Mouse (Mus musculus) intestine, embryonic 14.5 days (tissue): ENCODE measurements around the gene Mknk1. TPM values are rescaled to one million over a fixed set of nuclear protein-coding genes. Genes with fewer than 3 reads are reported as not detected.

Source experiments
- ATAC-seq: fragments of 200-750 bp; cut with Nextera tagmentation; replicated peaks from 2 replicates; pipeline ENCODE4 v1.8.0; 2017; ENCODE audit warnings: low read depth, moderate number of reproducible peaks, moderate TSS enrichment, moderate library complexity; ENCODE audit not compliant: low FRiP score, low TSS enrichment
- DNase-seq: peaks from one replicate; pipeline ENCODE4 v3.0.0-alpha.2; 2018; ENCODE audit warnings: low spot score
- H3K27ac ChIP-seq: fragments of 300-500 bp; sonication (generic); 2 replicates; pipeline ENCODE4 v1.5.1; 2014; ENCODE audit warnings: low read depth, mild to moderate bottlenecking, control low read depth
- H3K27me3 ChIP-seq: fragments of 300-500 bp; sonication (generic); replicated peaks from 2 replicates; pipeline ENCODE4 v1.6.1; 2014; ENCODE audit warnings: low read length, control low read depth; ENCODE audit not compliant: control insufficient read depth, insufficient read depth
- H3K36me3 ChIP-seq: fragments of 300-500 bp; sonication (generic); 2 replicates; pipeline ENCODE4 v1.6.1; 2014; ENCODE audit warnings: low read length, control low read depth; ENCODE audit not compliant: control insufficient read depth, insufficient read depth
- H3K4me1 ChIP-seq: fragments of 300-500 bp; sonication (generic); replicated peaks from 2 replicates; pipeline ENCODE4 v1.6.1; 2014; ENCODE audit warnings: low read length, control low read depth, mixed read lengths; ENCODE audit not compliant: control insufficient read depth, insufficient read depth
- H3K4me2 ChIP-seq: fragments of 300-500 bp; sonication (generic); 2 replicates; pipeline ENCODE4 v1.6.1; 2014; ENCODE audit warnings: low read length
- H3K4me3 ChIP-seq: fragments of 300-500 bp; sonication (generic); 2 replicates; pipeline ENCODE4 v1.5.1; 2014; ENCODE audit warnings: low read depth, low read length, control low read depth, mixed read lengths
- H3K9ac ChIP-seq: fragments of 300-500 bp; sonication (generic); 2 replicates; pipeline ENCODE4 v1.6.1; 2014; ENCODE audit warnings: mild to moderate bottlenecking, low read length
- H3K9me3 ChIP-seq: fragments of 300-500 bp; sonication (generic); 2 replicates; pipeline ENCODE4 v1.6.1; 2016; ENCODE audit warnings: low read length, control low read depth; ENCODE audit not compliant: control insufficient read depth
- WGBS: fragments of 180-500 bp; shearing (Covaris S2); extraction: QIAGEN DNeasy Blood & Tissue Kit; methylation state at CpG from one replicate; pipeline ENCODE4 v1.1.7; 2014; 5-methylcytosine and 5-hydroxymethylcytosine counted together
- polyA plus RNA-seq: library from polyadenylated mRNA; unstranded; fragments of >200 nt; fragmentation: Nextera tagmentation; extraction: Ambion mirVana; gene quantifications from 2 replicates; pipeline ENCODE4 v1.2.1, GENCODE M21; 2014

The Mknk1 gene
- polyA plus RNA-seq, 1 experiment from 2014 or later = 24.7 TPM

DNA sequence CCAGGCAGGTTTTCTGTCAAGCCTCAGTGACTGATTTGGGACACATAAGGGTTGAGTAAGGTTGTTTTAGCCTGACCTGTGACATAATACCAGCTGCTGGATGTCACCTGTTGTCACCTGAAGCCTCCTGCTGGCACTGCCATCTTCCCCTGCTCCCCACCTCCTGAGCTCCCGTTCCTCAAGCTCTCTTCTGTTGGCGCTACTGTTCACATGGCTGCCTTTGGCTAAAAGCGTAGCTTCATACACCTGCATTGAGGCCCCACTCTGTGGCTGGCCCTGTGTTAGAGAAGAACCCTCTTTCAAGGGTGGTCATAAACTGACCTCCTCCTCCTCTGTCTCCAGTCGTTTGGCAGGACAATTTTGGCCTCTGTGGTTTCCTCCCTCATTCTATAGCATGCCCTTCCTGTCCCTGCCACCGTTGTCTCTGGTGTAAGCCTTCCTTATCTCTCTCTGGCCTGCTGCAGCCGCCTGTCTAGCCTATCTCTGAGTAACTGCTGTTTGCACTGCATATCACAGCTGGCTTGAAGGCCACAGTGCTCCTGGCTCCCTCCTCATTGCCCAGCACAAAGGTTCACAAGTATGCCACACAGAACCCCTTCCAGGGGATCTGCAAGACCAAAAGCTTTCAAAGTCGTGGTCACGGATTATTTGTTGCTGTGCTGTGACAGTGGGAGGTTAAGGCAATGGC lies 10.1 kb downstream of the Mknk1 start:
- no peaks in the 10 kb centered on the region for H3K9me3 ChIP-seq
- H3K27me3 ChIP-seq = no peaks in the 10 kb centered on the region
- H3K36me3 ChIP-seq = peaks cover 26% of the 10 kb centered on the region
- ATAC-seq (0 out of 2 replicates have a peak, but pooled peaks have one; percentile 50), DNase-seq (no peak)
- no peaks in the 10 kb centered on the region for H3K4me1 ChIP-seq
- 52% methylated on average over 8 of the region's 8 CpGs for WGBS
- H3K9ac ChIP-seq = no peak overlapping the region
- H3K4me3 ChIP-seq = no peak overlapping the region
- H3K27ac ChIP-seq = no peak overlapping the region
- no peak overlapping the region for H3K4me2 ChIP-seq

GRCm38 (mm10) chr4:115850111-115850510 lies 11.1 kb downstream of the Mknk1 start:
- H3K9ac ChIP-seq = no peak overlapping the region
- H3K9me3 ChIP-seq = no peaks in the 10 kb centered on the region
- H3K4me2 ChIP-seq = no peak overlapping the region
- no peaks in the 10 kb centered on the region for H3K4me1 ChIP-seq
- peaks cover 26% of the 10 kb centered on the region for H3K36me3 ChIP-seq
- 78% methylated on average over 2 of the region's 2 CpGs for WGBS
- no peak overlapping the region for H3K27ac ChIP-seq
- DNase-seq (no peak), ATAC-seq (no peak)
- no peak overlapping the region for H3K4me3 ChIP-seq
- no peaks in the 10 kb centered on the region for H3K27me3 ChIP-seq

DNA sequence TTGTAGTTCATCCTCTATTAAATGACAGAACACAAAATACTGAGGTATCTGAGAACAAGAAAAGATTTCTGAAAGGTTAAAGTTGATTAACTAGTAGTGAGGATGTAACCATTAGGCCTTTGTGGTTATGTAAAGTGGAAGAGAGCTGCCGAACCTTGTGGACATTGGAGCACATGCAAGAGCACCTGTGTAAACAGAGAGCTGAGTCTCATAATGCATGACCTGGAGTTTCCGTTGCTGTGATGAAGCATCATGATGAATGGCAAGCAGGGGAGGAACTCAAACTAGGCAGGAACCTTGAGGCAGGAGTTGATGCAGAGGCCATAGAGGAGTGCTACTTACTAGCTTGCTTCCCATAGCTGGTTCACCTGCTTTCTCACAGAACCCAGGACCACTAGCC lies 11.6 kb downstream of the Mknk1 start:
- DNase-seq = no peak
- 53% methylated on average over 2 of the region's 2 CpGs for WGBS

GRCm38 (mm10) chr4:115851569-115851968 lies 12.6 kb downstream of the Mknk1 start:
- ATAC-seq (no peak), DNase-seq (no peak)

More for the DNA sequence above, 11.6 kb downstream of the Mknk1 start:
- ATAC-seq = no peak
- H3K4me1 ChIP-seq = no peaks in the 10 kb centered on the region
- H3K36me3 ChIP-seq = peaks cover 26% of the 10 kb centered on the region
- H3K27me3 ChIP-seq = no peaks in the 10 kb centered on the region
- H3K27ac ChIP-seq = no peak overlapping the region
- H3K4me3 ChIP-seq = no peak overlapping the region
- no peak overlapping the region for H3K9ac ChIP-seq
- H3K4me2 ChIP-seq = no peak overlapping the region
- no peaks in the 10 kb centered on the region for H3K9me3 ChIP-seq

DNA sequence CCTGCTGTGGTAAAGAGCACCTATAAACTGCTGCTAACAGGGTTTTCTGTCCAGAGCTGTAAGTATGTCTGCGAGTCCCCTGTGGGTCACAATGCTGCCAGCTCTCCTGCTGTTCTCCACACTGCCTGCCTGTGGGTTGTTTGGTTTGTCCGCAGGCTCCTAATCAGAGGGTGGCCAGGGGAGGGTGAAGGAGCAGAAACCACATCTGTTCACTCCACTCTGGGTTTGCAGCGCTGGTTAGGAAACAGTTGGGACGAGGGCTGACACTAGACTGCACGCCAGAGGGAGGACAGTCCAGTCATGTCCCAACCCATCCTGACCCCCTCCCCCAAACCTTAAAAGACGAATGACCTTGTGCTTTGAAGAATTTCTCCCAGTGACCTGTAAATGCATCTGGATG lies 16.1 kb downstream of the Mknk1 start:
- no peaks in the 10 kb centered on the region for H3K9me3 ChIP-seq
- no peak for DNase-seq
- H3K36me3 ChIP-seq = peaks cover 37% of the 10 kb centered on the region
- 59% methylated on average over 6 of the region's 6 CpGs for WGBS
- no peaks in the 10 kb centered on the region for H3K27me3 ChIP-seq
- no peak for ATAC-seq
- no peak overlapping the region for H3K27ac ChIP-seq
- H3K4me3 ChIP-seq = no peak overlapping the region
- H3K4me2 ChIP-seq = no peak overlapping the region
- H3K9ac ChIP-seq = no peak overlapping the region
- H3K4me1 ChIP-seq = no peaks in the 10 kb centered on the region

More at GRCm38 (mm10) chr4:115851569-115851968, 12.6 kb downstream of the Mknk1 start:
- Histone ChIP-seq H3K9me3 (no peaks in the 10 kb centered on the region), H3K4me2 (no peak overlapping the region), H3K4me1 (no peaks in the 10 kb centered on the region), H3K36me3 (peaks cover 27% of the 10 kb centered on the region), H3K4me3 (no peak overlapping the region), H3K27me3 (no peaks in the 10 kb centered on the region), H3K9ac (no peak overlapping the region), H3K27ac (no peak overlapping the region)
- 85% methylated on average over 6 of the region's 6 CpGs for WGBS

DNA sequence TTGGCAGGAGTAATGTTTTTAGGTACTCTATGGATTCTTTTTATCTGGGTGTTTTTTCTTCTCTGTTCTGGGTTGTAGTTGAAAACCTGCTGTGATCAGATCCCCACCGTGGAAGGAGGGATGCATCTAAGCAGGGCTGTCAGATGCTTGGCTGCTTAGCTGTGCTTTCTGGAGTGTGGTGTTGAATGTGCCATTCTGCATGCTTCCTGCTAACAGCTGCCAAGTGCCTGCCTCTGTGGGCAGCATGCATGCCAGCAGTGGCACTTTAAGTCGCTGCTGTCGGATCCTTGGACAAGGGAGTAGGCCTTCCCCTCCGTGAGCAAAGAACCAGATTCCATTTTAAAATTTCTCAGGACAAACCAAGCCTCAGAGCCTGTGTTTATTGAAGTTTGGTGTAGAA lies 16.6 kb downstream of the Mknk1 start:
- no peak for DNase-seq
- Histone ChIP-seq H3K4me3 (no peak overlapping the region), H3K27ac (no peak overlapping the region), H3K27me3 (no peaks in the 10 kb centered on the region), H3K9me3 (no peaks in the 10 kb centered on the region), H3K36me3 (peaks cover 36% of the 10 kb centered on the region), H3K4me2 (no peak overlapping the region), H3K9ac (no peak overlapping the region), H3K4me1 (no peaks in the 10 kb centered on the region)
- 82% methylated on average over 4 of the region's 4 CpGs for WGBS
- no peak for ATAC-seq

GRCm38 (mm10) chr4:115856282-115856681 lies 17.3 kb downstream of the Mknk1 start:
- Histone ChIP-seq H3K27ac (no peak overlapping the region), H3K4me2 (no peak overlapping the region), H3K9me3 (no peaks in the 10 kb centered on the region), H3K36me3 (peaks cover 35% of the 10 kb centered on the region), H3K4me3 (no peak overlapping the region), H3K4me1 (no peaks in the 10 kb centered on the region), H3K9ac (no peak overlapping the region), H3K27me3 (no peaks in the 10 kb centered on the region)
- ATAC-seq (no peak), DNase-seq (no peak)
- 70% methylated on average over 4 of the region's 4 CpGs for WGBS

- no peak overlapping the region for H3K27ac ChIP-seq
- H3K4me1 ChIP-seq = no peaks in the 10 kb centered on the region
- no peaks in the 10 kb centered on the region for H3K9me3 ChIP-seq
- H3K4me2 ChIP-seq = no peak overlapping the region
- H3K4me3 ChIP-seq = no peak overlapping the region
- no peak for DNase-seq
- no peak for ATAC-seq
- 84% methylated on average over 9 of the region's 9 CpGs for WGBS
- H3K36me3 ChIP-seq = peaks cover 37% of the 10 kb centered on the region
- no peaks in the 10 kb centered on the region for H3K27me3 ChIP-seq
- H3K9ac ChIP-seq = no peak overlapping the region
Measured at GRCm38 (mm10) chr4:115857293-115857883, 18.4 kb downstream of the Mknk1 start.

GRCm38 (mm10) chr4:115863352-115863751 lies 24.4 kb downstream of the Mknk1 start:
- Histone ChIP-seq H3K27ac (no peak overlapping the region), H3K9me3 (no peaks in the 10 kb centered on the region), H3K4me2 (no peak overlapping the region), H3K4me3 (no peak overlapping the region), H3K27me3 (no peaks in the 10 kb centered on the region), H3K9ac (no peak overlapping the region), H3K36me3 (peaks cover 40% of the 10 kb centered on the region), H3K4me1 (no peaks in the 10 kb centered on the region)
- 65% methylated on average over 7 of the region's 7 CpGs for WGBS
- DNase-seq (no peak), ATAC-seq (no peak)
